Mouse (Mus musculus) CH12.LX (cell line): Measurements from ENCODE around the gene Mtf1. TPM values are rescaled to one million over a fixed set of nuclear protein-coding genes. Genes with fewer than 3 reads are reported as not detected.

Source experiments
- DNase-seq: peaks from one replicate; pipeline ENCODE4 v3.0.0-alpha.2; 2013; ENCODE audit errors: extremely low read depth
- H3K27ac ChIP-seq: 2 replicates; pipeline ENCODE4 v1.5.1; 2012; ENCODE audit warnings: low read depth, mild to moderate bottlenecking, control low read depth, moderate library complexity; ENCODE audit not compliant: insufficient read depth
- H3K27me3 ChIP-seq: replicated peaks from 2 replicates; pipeline ENCODE3; 2012; ENCODE audit warnings: inconsistent platforms
- H3K36me3 ChIP-seq, 2 experiments: replicated peaks in 1 of 2; 2 replicates each; pipeline versions ENCODE3 to v1.6.1; 2012; ENCODE audit warnings: inconsistent platforms in 1 of 2, low read length in 1 of 2, mild to moderate bottlenecking in 1 of 2, mixed read lengths in 1 of 2, moderate library complexity in 1 of 2; ENCODE audit not compliant: control insufficient read depth in 1 of 2, insufficient read depth in 1 of 2
- H3K4me1 ChIP-seq, 2 experiments: 2 replicates each; pipeline ENCODE4 v1.6.1; 2012; ENCODE audit warnings: inconsistent platforms in 1 of 2, moderate library complexity in 1 of 2; ENCODE audit not compliant: insufficient read depth in 2 of 2, control insufficient read depth in 1 of 2
- H3K4me2 ChIP-seq: 2 replicates; pipeline ENCODE4 v1.6.1; 2012; ENCODE audit warnings: low read depth, mild to moderate bottlenecking, control low read depth; ENCODE audit not compliant: poor library complexity, insufficient read depth, severe bottlenecking
- H3K4me3 ChIP-seq, 3 experiments: fragments of 150-350 bp in 1 of 3; sonication (generic) in 1 of 3; replicated peaks in 1 of 3; 2 replicates each; pipeline versions ENCODE3 to v1.5.1; 2011 to 2012; ENCODE audit warnings: low read depth in 2 of 3, low read length in 2 of 3, mild to moderate bottlenecking in 2 of 3, moderate library complexity in 2 of 3, control low read depth in 1 of 3, improper control_type of control experiment in 1 of 3, inconsistent platforms in 1 of 3, mixed read lengths in 1 of 3; ENCODE audit not compliant: poor library complexity in 1 of 3
- H3K79me2 ChIP-seq: replicated peaks from 2 replicates; pipeline ENCODE4 v1.6.1; 2012; ENCODE audit warnings: mild to moderate bottlenecking, moderate library complexity; ENCODE audit not compliant: control insufficient read depth, poor library complexity, insufficient read depth, severe bottlenecking; ENCODE audit errors: extremely low read depth
- H3K9ac ChIP-seq: 2 replicates; pipeline ENCODE4 v1.6.1; 2012; ENCODE audit warnings: low read depth, mild to moderate bottlenecking, control low read depth, moderate library complexity; ENCODE audit not compliant: insufficient read depth
- H3K9me3 ChIP-seq: replicated peaks from 2 replicates; pipeline ENCODE3; 2012; ENCODE audit warnings: low read length, inconsistent platforms, mixed read lengths
- BHLHE40 ChIP-seq: IDR thresholded peaks from 2 replicates; pipeline ENCODE4 v1.6.1; 2011; ENCODE audit warnings: mild to moderate bottlenecking, low read depth, low read length, improper control_type of control experiment
- CHD2 ChIP-seq: IDR thresholded peaks from 2 replicates; pipeline ENCODE4 v1.6.1; 2011; ENCODE audit warnings: low read length, improper control_type of control experiment
- E2F4 ChIP-seq: IDR thresholded peaks from 2 replicates; pipeline ENCODE4 v1.6.1; 2011; ENCODE audit warnings: low read depth, low read length, improper control_type of control experiment; ENCODE audit not compliant: insufficient replicate concordance
- EP300 ChIP-seq: IDR thresholded peaks from 2 replicates; pipeline ENCODE4 v1.6.1; 2011; ENCODE audit warnings: low read length, improper control_type of control experiment
- IRF4 ChIP-seq: IDR thresholded peaks from 2 replicates; pipeline ENCODE4 v1.6.1; 2014; ENCODE audit warnings: low read depth, mild to moderate bottlenecking, inconsistent platforms, low read length, improper control_type of control experiment
- MAFK ChIP-seq: IDR thresholded peaks from 2 replicates; pipeline ENCODE4 v1.6.1; 2011; ENCODE audit warnings: low read length, improper control_type of control experiment; ENCODE audit not compliant: insufficient replicate concordance
- MAZ ChIP-seq: IDR thresholded peaks from 2 replicates; pipeline ENCODE4 v1.6.1; 2012; ENCODE audit warnings: low read depth, mild to moderate bottlenecking, inconsistent platforms, low read length, improper control_type of control experiment, moderate library complexity
- MEF2A ChIP-seq: IDR thresholded peaks from 2 replicates; pipeline ENCODE4 v1.6.1; 2014; ENCODE audit warnings: low read depth, mild to moderate bottlenecking, inconsistent platforms, low read length, improper control_type of control experiment, borderline replicate concordance
- MXI1 ChIP-seq: IDR thresholded peaks from 2 replicates; pipeline ENCODE4 v1.6.1; 2011; ENCODE audit warnings: mild to moderate bottlenecking, low read depth, low read length, improper control_type of control experiment
- NRF1 ChIP-seq: IDR thresholded peaks from 2 replicates; pipeline ENCODE4 v1.6.1; 2014; ENCODE audit warnings: low read depth, mild to moderate bottlenecking, inconsistent platforms, low read length, improper control_type of control experiment, moderate library complexity
- POLR2AphosphoS2 ChIP-seq: IDR thresholded peaks from 2 replicates; pipeline ENCODE4 v1.6.1; 2011; ENCODE audit warnings: low read depth, low read length, improper control_type of control experiment
- RAD21 ChIP-seq: IDR thresholded peaks from 2 replicates; pipeline ENCODE4 v1.6.1; 2011; ENCODE audit warnings: low read depth, mild to moderate bottlenecking, low read length, improper control_type of control experiment, moderate library complexity
- RCOR1 ChIP-seq: conservative IDR thresholded peaks from 2 replicates; pipeline ENCODE4 v1.6.1; 2012; ENCODE audit warnings: low read depth, mild to moderate bottlenecking, inconsistent platforms, low read length, improper control_type of control experiment
- SIN3A ChIP-seq: IDR thresholded peaks from 2 replicates; pipeline ENCODE4 v1.6.1; 2012; ENCODE audit warnings: low read length, improper control_type of control experiment, inconsistent platforms
- TBP ChIP-seq: conservative IDR thresholded peaks from 2 replicates; pipeline ENCODE4 v1.6.1; 2011; ENCODE audit warnings: low read depth, low read length, improper control_type of control experiment
- TCF12 ChIP-seq: IDR thresholded peaks from 2 replicates; pipeline ENCODE4 v1.6.1; 2014; ENCODE audit warnings: low read depth, mild to moderate bottlenecking, inconsistent platforms, low read length, improper control_type of control experiment
- UBTF ChIP-seq: IDR thresholded peaks from 2 replicates; pipeline ENCODE4 v1.6.1; 2012; ENCODE audit warnings: low read depth, mild to moderate bottlenecking, inconsistent platforms, low read length, improper control_type of control experiment, moderate library complexity
- USF1 ChIP-seq: IDR thresholded peaks from 2 replicates; pipeline ENCODE4 v1.6.1; 2014; ENCODE audit warnings: low read depth, mild to moderate bottlenecking, inconsistent platforms, low read length, improper control_type of control experiment
- ZC3H11A ChIP-seq: IDR thresholded peaks from 2 replicates; pipeline ENCODE4 v1.6.1; 2012; ENCODE audit warnings: low read depth, mild to moderate bottlenecking, inconsistent platforms, low read length, improper control_type of control experiment
- ZMIZ1 ChIP-seq: IDR thresholded peaks from 2 replicates; pipeline ENCODE4 v1.6.1; 2012; ENCODE audit warnings: low read depth, mild to moderate bottlenecking, inconsistent platforms, low read length, improper control_type of control experiment
- ZNF384 ChIP-seq: IDR thresholded peaks from 2 replicates; pipeline ENCODE4 v1.6.1; 2012; ENCODE audit warnings: low read depth, low read length, improper control_type of control experiment, inconsistent platforms
- dilution Hi-C: fragments of 300-500 bp; cut with MboI; formaldehyde crosslinking; loops from 2 replicates; pipeline ENCODE4 v1.14.3; 2020; ENCODE audit warnings: low sequenced_read_pairs; ENCODE audit not compliant: extremely low pct_unique_long_range_greater_than_20kb, extremely low pct_ligation_motif_present
- in situ Hi-C: fragments of 300-500 bp; cut with MboI; formaldehyde crosslinking; loops from 3 replicates; pipeline ENCODE4 v1.14.3; 2019; ENCODE audit warnings: low sequenced_read_pairs, low pct_ligation_motif_present, low pct_unique_long_range_greater_than_20kb, mixed read lengths
- polyA plus RNA-seq: library from polyadenylated mRNA; unstranded; fragments of >175 nt; gene quantifications from 2 replicates; pipeline ENCODE4 v1.2.1, GENCODE M21; 2012; ENCODE audit warnings: low read depth; ENCODE audit not compliant: insufficient read length
- total RNA-seq, 2 experiments: library from RNA; depleted of rRNA; stranded (reverse); fragments of 300-350 nt in 1 of 2; fragments of >200 nt in 1 of 2; gene quantifications; 2 replicates each; pipeline ENCODE4 v1.2.3; 2012 to 2014

The Mtf1 gene
- total and polyA plus RNA-seq, 3 experiments, result 6.8 to 19.8 (median 9.8) TPM

DNA sequence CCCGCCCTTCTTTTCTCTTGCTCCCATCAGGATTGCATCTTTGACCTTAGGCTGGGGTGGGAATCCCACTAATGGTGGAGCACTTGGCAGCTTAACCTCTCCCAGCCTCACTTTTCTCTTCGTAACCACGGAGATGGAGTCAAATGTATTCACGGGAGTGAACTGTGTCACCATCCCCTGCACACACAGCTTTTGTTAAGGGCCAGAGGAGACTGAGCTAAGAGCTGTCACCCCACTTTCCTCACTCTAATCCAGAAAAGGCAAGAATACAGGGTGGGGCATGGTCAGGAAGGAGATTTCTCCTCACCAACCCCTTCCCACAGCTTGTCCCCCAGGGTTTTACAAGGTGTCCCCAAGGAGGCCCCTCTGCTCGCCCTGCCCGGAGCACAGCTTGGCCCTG, 91.9 kb downstream of the Mtf1 start:
- no peak overlapping the region for H3K27ac ChIP-seq
- H3K9ac ChIP-seq, result no peak overlapping the region
- DNase-seq, result no peak
- peaks cover 3% of the 10 kb centered on the region for H3K9me3 ChIP-seq
- H3K27me3 ChIP-seq, result peaks cover 85% of the 10 kb centered on the region
- H3K36me3 ChIP-seq, result no peaks in the 10 kb centered on the region
- in situ Hi-C loops (no loop called here), dilution Hi-C loops (no loop called here)
- H3K4me3 ChIP-seq, result no peak overlapping the region
- no peak overlapping the region for H3K4me2 ChIP-seq
- TF ChIP-seq MAZ (no peak), MAFK (no peak), RAD21 (no peak), MEF2A (no peak), POLR2AphosphoS2 (no peak), RCOR1 (no peak), ZNF384 (no peak), ZMIZ1 (no peak), IRF4 (no peak), USF1 (no peak), ZC3H11A (no peak), BHLHE40 (no peak), EP300 (no peak), CHD2 (no peak), MXI1 (no peak), UBTF (no peak), NRF1 (no peak), E2F4 (no peak), TCF12 (no peak)
- H3K4me1 ChIP-seq, result 0 out of 4 replicates have a peak, but pooled peaks cover 0 to 3% of the 10 kb centered on the region in 2 experiments
- H3K79me2 ChIP-seq, result no peaks in the 10 kb centered on the region

DNA sequence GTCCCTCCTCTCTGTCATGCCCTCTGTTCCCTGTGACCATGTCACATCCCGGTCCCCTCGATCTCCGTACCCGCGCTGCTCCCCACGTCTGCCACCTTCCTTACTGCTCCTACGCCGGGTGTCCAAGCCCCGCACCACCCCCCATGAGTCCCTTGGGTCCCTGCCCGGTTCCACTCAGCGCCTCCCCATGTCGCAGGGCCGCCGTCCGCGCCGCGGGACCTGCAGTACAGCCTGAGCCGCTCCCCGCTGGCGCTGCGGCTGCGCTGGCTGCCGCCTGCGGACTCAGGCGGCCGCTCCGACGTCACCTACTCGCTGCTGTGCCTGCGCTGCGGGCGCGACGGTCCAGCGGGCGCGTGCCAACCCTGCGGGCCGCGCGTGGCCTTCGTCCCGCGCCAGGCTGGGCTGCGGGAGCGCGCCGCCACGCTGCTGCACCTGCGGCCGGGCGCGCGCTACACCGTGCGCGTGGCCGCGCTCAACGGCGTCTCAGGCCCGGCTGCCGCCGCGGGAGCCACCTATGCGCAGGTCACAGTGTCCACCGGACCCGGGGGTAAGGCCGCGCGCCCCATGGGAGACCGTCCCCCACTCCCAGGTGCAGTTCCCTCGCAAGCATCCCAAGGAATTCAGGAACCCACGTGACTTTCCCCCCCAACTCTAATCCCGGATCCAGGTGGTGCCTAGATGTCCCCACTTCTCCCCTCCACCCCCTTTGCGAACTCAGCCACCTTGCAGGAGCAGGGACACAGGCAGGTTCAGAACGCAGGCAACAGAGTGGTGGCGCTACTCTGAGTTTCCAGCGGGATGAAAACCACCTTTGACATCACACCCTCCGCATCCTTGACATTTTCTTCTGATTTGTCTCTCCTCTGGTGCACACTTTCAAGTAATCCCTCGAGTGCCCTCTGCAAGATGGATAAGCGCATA, 92.9 kb downstream of the Mtf1 start:
- Histone ChIP-seq H3K27ac (no peak overlapping the region), H3K9me3 (peaks cover 3% of the 10 kb centered on the region), H3K36me3 (no peaks in the 10 kb centered on the region), H3K4me2 (no peak overlapping the region), H3K4me1 (0 out of 4 replicates have a peak, but pooled peaks cover 0 to 3% of the 10 kb centered on the region in 2 experiments), H3K79me2 (no peaks in the 10 kb centered on the region), H3K9ac (no peak overlapping the region), H3K4me3 (no peak overlapping the region), H3K27me3 (peaks cover 84% of the 10 kb centered on the region)
- in situ Hi-C loops (no loop called here), dilution Hi-C loops (no loop called here)
- TF ChIP-seq IRF4 (no peak), SIN3A (no peak), MAFK (no peak), USF1 (no peak), TBP (no peak), EP300 (no peak), POLR2AphosphoS2 (no peak), ZMIZ1 (no peak)
- DNase-seq, result no peak
